Mouse (Mus musculus) heart, adult 2 months (tissue): Measurements from ENCODE around the gene Slc25a21.

Source experiments
- CTCF ChIP-seq: fragments of 200-600 bp; IDR thresholded peaks from 2 replicates; pipeline ENCODE4 v1.8.1; 2022; ENCODE audit warnings: antibody characterized with exemption, mild to moderate bottlenecking, moderate library complexity
- EP300 ChIP-seq: fragments of 200-500 bp; IDR thresholded peaks from 2 replicates; pipeline ENCODE4 v1.6.1; 2011; ENCODE audit warnings: low read depth, low read length, control low read depth; ENCODE audit not compliant: insufficient read depth
- POLR2A ChIP-seq: fragments of 200-500 bp; IDR thresholded peaks from 2 replicates; pipeline ENCODE4 v1.6.1; 2011; ENCODE audit warnings: mild to moderate bottlenecking, low read depth, low read length, control low read depth; ENCODE audit not compliant: insufficient read depth

- TF ChIP-seq POLR2A: no peak
- TF ChIP-seq CTCF: no peak
- no peak for TF ChIP-seq EP300
Observed at GRCm38 (mm10) chr12:56906476-56906875, 290.8 kb downstream of the Slc25a21 start.
